Mouse (Mus musculus) thymus, postnatal 25 days (tissue): ENCODE measurements at regions not wholly inside any gene's neighbourhood (a gene's known extent, or its start where the extent isn't known, plus 50 kb on each side); places are given as distances from the start of the nearest gene placed in this dataset.

ENCODE experiments used
- DNase-seq: peaks from one replicate; pipeline ENCODE4 v3.0.0; 2022

GRCm38 (mm10) chr15:62064399-62064798 is 1141.6 kb upstream of the A1bg start:
- DNase-seq = no peak

- DNase-seq = no peak
Observed at GRCm38 (mm10) chr15:62057449-62057848, 1134.6 kb upstream of the A1bg start.

- no peak for DNase-seq
Observed at GRCm38 (mm10) chr15:62056889-62057288, 1134.1 kb upstream of the A1bg start.

GRCm38 (mm10) chr15:62056401-62056800 is 1133.6 kb upstream of the A1bg start:
- DNase-seq = no peak

- DNase-seq = no peak
Observed at GRCm38 (mm10) chr15:62055011-62055410, 1132.2 kb upstream of the A1bg start.

GRCm38 (mm10) chr15:62053420-62054239 is 1130.8 kb upstream of the A1bg start:
- DNase-seq = no peak

- DNase-seq = no peak
Observed at GRCm38 (mm10) chr15:62049416-62049815, 1126.6 kb upstream of the A1bg start.

- no peak for DNase-seq
Observed at GRCm38 (mm10) chr15:62048981-62049380, 1126.2 kb upstream of the A1bg start.

- DNase-seq = no peak
Observed at GRCm38 (mm10) chr15:62046276-62046675, 1123.5 kb upstream of the A1bg start.

- DNase-seq = no peak
Observed at GRCm38 (mm10) chr15:62044654-62045335, 1122.0 kb upstream of the A1bg start.

- no peak for DNase-seq
Observed at GRCm38 (mm10) chr15:62043617-62044392, 1121.0 kb upstream of the A1bg start.

- no peak for DNase-seq
Observed at GRCm38 (mm10) chr15:62042924-62043504, 1120.2 kb upstream of the A1bg start.
